Mouse (Mus musculus) midbrain, embryonic 14.5 days (tissue): Measurements from ENCODE around the gene Arl15. TPM values are rescaled to one million over a fixed set of nuclear protein-coding genes. Genes with fewer than 3 reads are reported as not detected.

Experiments used
- ATAC-seq: fragments of 200-750 bp; cut with Nextera tagmentation; 2 replicates; pipeline ENCODE4 v1.8.0; 2017; ENCODE audit warnings: moderate number of reproducible peaks, moderate library complexity; ENCODE audit not compliant: low FRiP score, low TSS enrichment
- DNase-seq: peaks from one replicate; pipeline ENCODE4 v3.0.0-alpha.2; 2015
- H3K27ac ChIP-seq: fragments of 300-500 bp; sonication (generic); replicated peaks from 2 replicates; pipeline ENCODE4 v1.5.1; 2014; ENCODE audit warnings: mild to moderate bottlenecking, low read depth, low read length, moderate library complexity
- H3K27me3 ChIP-seq: fragments of 300-500 bp; sonication (generic); 2 replicates; pipeline ENCODE4 v1.6.1; 2014; ENCODE audit warnings: low read length, control low read depth, mixed read lengths; ENCODE audit not compliant: control insufficient read depth, insufficient read depth
- H3K36me3 ChIP-seq: fragments of 300-500 bp; sonication (generic); 2 replicates; pipeline ENCODE4 v1.6.1; 2014; ENCODE audit warnings: low read length, control low read depth; ENCODE audit not compliant: control insufficient read depth, insufficient read depth
- H3K4me1 ChIP-seq: fragments of 300-500 bp; sonication (generic); 2 replicates; pipeline ENCODE4 v1.6.1; 2014; ENCODE audit warnings: mild to moderate bottlenecking, antibody characterized with exemption, low read length, control low read depth; ENCODE audit not compliant: control insufficient read depth, insufficient read depth
- H3K4me2 ChIP-seq: fragments of 300-500 bp; sonication (generic); 2 replicates; pipeline ENCODE4 v1.6.1; 2014; ENCODE audit warnings: mild to moderate bottlenecking, low read length, moderate library complexity
- H3K4me3 ChIP-seq: fragments of 300-500 bp; sonication (generic); replicated peaks from 2 replicates; pipeline ENCODE4 v1.5.1; 2014; ENCODE audit warnings: low read depth, low read length
- H3K9ac ChIP-seq: fragments of 300-500 bp; sonication (generic); replicated peaks from 2 replicates; pipeline ENCODE4 v1.6.1; 2014; ENCODE audit warnings: mild to moderate bottlenecking, low read length, moderate library complexity
- H3K9me3 ChIP-seq: fragments of 300-500 bp; sonication (generic); 2 replicates; pipeline ENCODE4 v1.6.1; 2016; ENCODE audit warnings: low read length, control low read depth, mixed read lengths; ENCODE audit not compliant: control insufficient read depth
- WGBS: fragments of 180-500 bp; shearing (Covaris S2); extraction: QIAGEN DNeasy Blood & Tissue Kit; methylation state at CpG from one replicate; pipeline ENCODE4 v1.1.7; 2014; 5-methylcytosine and 5-hydroxymethylcytosine counted together
- polyA plus RNA-seq: library from polyadenylated mRNA; unstranded; fragments of >200 nt; fragmentation: Nextera tagmentation; extraction: Ambion mirVana; gene quantifications from 2 replicates; pipeline ENCODE4 v1.2.1, GENCODE M21; 2014

Arl15 gene
- polyA plus RNA-seq, 1 experiment from 2014 or later: 24.5 TPM

GRCm38 (mm10) chr13:113865806-113866205 is 71.5 kb downstream of the Arl15 start:
- 35% methylated on average over 7 of the region's 7 CpGs for WGBS
- DNase-seq (peak; percentile 80), ATAC-seq (no peak)
- Histone ChIP-seq H3K9me3 (no peaks in the 10 kb centered on the region), H3K4me2 (no peak overlapping the region), H3K4me1 (no peaks in the 10 kb centered on the region), H3K27me3 (no peaks in the 10 kb centered on the region), H3K9ac (no peak overlapping the region), H3K36me3 (no peaks in the 10 kb centered on the region), H3K27ac (no peak overlapping the region), H3K4me3 (no peak overlapping the region)

GRCm38 (mm10) chr13:113867736-113868135 is 73.4 kb downstream of the Arl15 start:
- Histone ChIP-seq H3K27ac (no peak overlapping the region), H3K9me3 (no peaks in the 10 kb centered on the region), H3K4me1 (no peaks in the 10 kb centered on the region), H3K9ac (no peak overlapping the region), H3K36me3 (no peaks in the 10 kb centered on the region), H3K4me3 (no peak overlapping the region), H3K27me3 (no peaks in the 10 kb centered on the region), H3K4me2 (no peak overlapping the region)
- WGBS: 97% methylated on average over 2 of the region's 2 CpGs
- ATAC-seq (no peak), DNase-seq (no peak)

GRCm38 (mm10) chr13:113869212-113870205 is 75.2 kb downstream of the Arl15 start:
- H3K9ac ChIP-seq: no peak overlapping the region
- H3K27me3 ChIP-seq: no peaks in the 10 kb centered on the region
- no peak overlapping the region for H3K4me2 ChIP-seq
- ATAC-seq: peak; percentile 51; the same call in 1 of the 2 replicates
- no peaks in the 10 kb centered on the region for H3K36me3 ChIP-seq
- no peaks in the 10 kb centered on the region for H3K9me3 ChIP-seq
- WGBS: 67% methylated on average over 20 of the region's 20 CpGs
- H3K4me1 ChIP-seq: no peaks in the 10 kb centered on the region
- no peak overlapping the region for H3K27ac ChIP-seq
- DNase-seq: peak; percentile 77
- no peak overlapping the region for H3K4me3 ChIP-seq

GRCm38 (mm10) chr13:113870403-113870802 is 76.1 kb downstream of the Arl15 start:
- Histone ChIP-seq H3K4me1 (no peaks in the 10 kb centered on the region), H3K4me3 (no peak overlapping the region), H3K27me3 (no peaks in the 10 kb centered on the region), H3K36me3 (no peaks in the 10 kb centered on the region), H3K9me3 (no peaks in the 10 kb centered on the region), H3K9ac (no peak overlapping the region), H3K27ac (no peak overlapping the region), H3K4me2 (no peak overlapping the region)
- DNase-seq (no peak), ATAC-seq (no peak)
- 90% methylated on average over 15 of the region's 15 CpGs for WGBS

GRCm38 (mm10) chr13:113871853-113872252 is 77.5 kb downstream of the Arl15 start:
- ATAC-seq (no peak), DNase-seq (no peak)
- H3K36me3 ChIP-seq: no peaks in the 10 kb centered on the region
- H3K9me3 ChIP-seq: no peaks in the 10 kb centered on the region
- H3K9ac ChIP-seq: no peak overlapping the region
- H3K4me2 ChIP-seq: no peak overlapping the region
- WGBS: 67% methylated on average over 13 of the region's 13 CpGs
- H3K4me3 ChIP-seq: no peak overlapping the region
- no peaks in the 10 kb centered on the region for H3K27me3 ChIP-seq
- no peak overlapping the region for H3K27ac ChIP-seq
- H3K4me1 ChIP-seq: no peaks in the 10 kb centered on the region

GRCm38 (mm10) chr13:113875724-113876123 is 81.4 kb downstream of the Arl15 start:
- Histone ChIP-seq H3K36me3 (no peaks in the 10 kb centered on the region), H3K4me2 (no peak overlapping the region), H3K27ac (no peak overlapping the region), H3K9me3 (no peaks in the 10 kb centered on the region), H3K4me3 (no peak overlapping the region), H3K4me1 (peaks cover 23% of the 10 kb centered on the region), H3K9ac (no peak overlapping the region), H3K27me3 (no peaks in the 10 kb centered on the region)
- no peak for DNase-seq
- ATAC-seq: no peak
- 85% methylated on average over 4 of the region's 4 CpGs for WGBS

GRCm38 (mm10) chr13:113877420-113877819 is 83.1 kb downstream of the Arl15 start:
- no peaks in the 10 kb centered on the region for H3K36me3 ChIP-seq
- 13% methylated on average over 5 of the region's 5 CpGs for WGBS
- H3K4me2 ChIP-seq: no peak overlapping the region
- no peaks in the 10 kb centered on the region for H3K27me3 ChIP-seq
- DNase-seq: peak; percentile 90
- ATAC-seq: no peak
- H3K9me3 ChIP-seq: no peaks in the 10 kb centered on the region
- H3K9ac ChIP-seq: no peak overlapping the region
- H3K4me3 ChIP-seq: no peak overlapping the region
- no peak overlapping the region for H3K27ac ChIP-seq
- H3K4me1 ChIP-seq: peaks cover 29% of the 10 kb centered on the region

GRCm38 (mm10) chr13:113878571-113878970 is 84.3 kb downstream of the Arl15 start:
- Histone ChIP-seq H3K9ac (no peak overlapping the region), H3K4me3 (no peak overlapping the region), H3K27me3 (no peaks in the 10 kb centered on the region), H3K4me1 (peaks cover 33% of the 10 kb centered on the region), H3K27ac (no peak overlapping the region), H3K9me3 (no peaks in the 10 kb centered on the region), H3K4me2 (peak overlapping the region; percentile 16; the same call in 1 of the 2 replicates), H3K36me3 (no peaks in the 10 kb centered on the region)
- 28% methylated on average over 12 of the region's 12 CpGs for WGBS
- ATAC-seq: no peak
- peak; percentile 62 for DNase-seq
